Comparison of ENCODE assay signal across 9 mouse cellular contexts in genomic region chr1:154157131-154157530, GRCm38 (mm10). TPM values are rescaled to one million over a fixed set of nuclear protein-coding genes. Genes with fewer than 3 reads are reported as not detected.
DNase-seq lines count a peak whose midpoint lies in the region; ATAC-seq and TF ChIP-seq lines count a peak whose summit lies in the region.
"Had no signal": no experiment of that assay in that cellular context is flagged by ENCODE, and none has a peak within 500 bp of the region (broad histone marks: within the 10 kb centered on the region; RNA-seq: fewer than 3 reads in every experiment).

No protein-coding gene starts in this region.

- no peak overlapping the region for H3K4me2 ChIP-seq in stomach, embryonic 16.5 days (ENCODE audit: low read depth, low read length)

- no peak for TF ChIP-seq POLR2A in cerebellum, adult 2 months (IDR thresholded peaks at IDR 0.05; ENCODE audit: borderline replicate concordance, insufficient read depth, low read length)

- TF ChIP-seq CTCF in cerebellum, adult 2 months (IDR thresholded peaks at IDR 0.05; ENCODE audit: borderline replicate concordance, insufficient read depth, low read depth, low read length) = no peak

- H3K9me3 ChIP-seq in stomach, embryonic 16.5 days (replicated peaks; ENCODE audit: control insufficient read depth, low read length) = no peaks in the 10 kb centered on the region

- H3K4me3 ChIP-seq in stomach, embryonic 16.5 days (replicated peaks; ENCODE audit: low read length) = no peak overlapping the region
- H3K4me3 ChIP-seq in cerebellum, adult 2 months (replicated peaks; ENCODE audit: insufficient read depth, low read depth, low read length) = no peak overlapping the region

- peak; percentile 53; the same call in 1 of the 2 replicates for ATAC-seq in frontal cortex, adult (ENCODE audit: low TSS enrichment)
- ATAC-seq in stomach, embryonic 16.5 days (ENCODE audit: insufficient read depth, low FRiP score) = peak; percentile 29; the same call in 1 of the 2 replicates

- H3K36me3 ChIP-seq in stomach, embryonic 16.5 days (ENCODE audit: control insufficient read depth, insufficient read depth, low read length) = no peaks in the 10 kb centered on the region

- H3K9ac ChIP-seq in stomach, embryonic 16.5 days (ENCODE audit: low read length) = no peak overlapping the region
- H3K9ac ChIP-seq: liver, embryonic 14.5 days had no signal

- H3K27me3 ChIP-seq in stomach, embryonic 16.5 days (ENCODE audit: control insufficient read depth, insufficient read depth, low read length) = no peaks in the 10 kb centered on the region
- no peaks in the 10 kb centered on the region for H3K27me3 ChIP-seq in cerebellum, adult 2 months (ENCODE audit: control insufficient read depth, insufficient read depth, low read length)

- WGBS in stomach, embryonic 16.5 days = 44% methylated on average over 4 of the region's 4 CpGs
- 52% methylated on average over 4 of the region's 4 CpGs for WGBS in cerebellum, adult 2 months

- peaks cover 4% of the 10 kb centered on the region for H3K4me1 ChIP-seq in stomach, embryonic 16.5 days (ENCODE audit: control insufficient read depth, insufficient read depth, low read length)
- H3K4me1 ChIP-seq in cerebellum, adult 2 months (ENCODE audit: control insufficient read depth, insufficient read depth, low read length) = no peaks in the 10 kb centered on the region

- no peak for DNase-seq in frontal cortex, adult 2 months (ENCODE audit: extremely low spot score in 1 of 2, low spot score in 1 of 2)
- DNase-seq in right cerebral cortex, postnatal 10 days (ENCODE audit: low spot score in 2 of 2) = peak; percentile 41 to 46
- DNase-seq in right cerebral cortex, adult 2 months (ENCODE audit: low spot score in 2 of 2) = no peak
- DNase-seq in lung, postnatal 36 days = peak; percentile 39
- DNase-seq in cerebellum, adult 2 months = no peak
- DNase-seq in adrenal gland, postnatal 10 days = no peak

- peak overlapping the region; percentile 71; the same call in 1 of the 2 replicates for H3K27ac ChIP-seq in stomach, embryonic 16.5 days (ENCODE audit: low read length)
- no peak overlapping the region for H3K27ac ChIP-seq in cerebellum, adult 2 months (ENCODE audit: insufficient read depth, low read length)
- H3K27ac ChIP-seq: liver, embryonic 14.5 days had no signal

RNA-seq across cellular contexts. Expression of gene Zfp648, which starts 43.9 kb away (rescaled TPM):
- 0.66 and 0.67 TPM in 2 replicates for polyA plus RNA-seq in frontal cortex, adult 2 months (2012; rRNA removed)
- 0.13 and 0.20 TPM in 2 replicates for polyA plus RNA-seq in stomach, embryonic 16.5 days (2015; fragmentation: Nextera tagmentation; extraction: Ambion mirVana)
- 0.19 TPM in 1 of 2 replicates, not detected in the other for polyA plus RNA-seq in cerebellum, adult 2 months (2012; rRNA removed)
- total RNA-seq in adrenal gland, postnatal 10 days (2021) = under 1 TPM; 0.21 to 0.24 TPM
- polyA plus RNA-seq: liver, embryonic 14.5 days had no signal

Comparison
In these comparisons a context has a peak if more than half of its experiments do, and no peak if none do; other contexts are left out.
1. DNase-seq: peak in right cerebral cortex, postnatal 10 days (2 of 2) and lung, postnatal 36 days (single experiment); none in frontal cortex, adult 2 months (0 of 2), right cerebral cortex, adult 2 months (0 of 2), cerebellum, adult 2 months (0 of 2) and adrenal gland, postnatal 10 days (single experiment).